Mouse (Mus musculus): ENCODE results near the gene Arpp19. TPM values are rescaled to one million over a fixed set of nuclear protein-coding genes. Genes with fewer than 3 reads are reported as not detected.

The Arpp19 gene
- total RNA-seq, 2 experiments from 2014 or later, result 31.5 to 75.5 TPM

DNA sequence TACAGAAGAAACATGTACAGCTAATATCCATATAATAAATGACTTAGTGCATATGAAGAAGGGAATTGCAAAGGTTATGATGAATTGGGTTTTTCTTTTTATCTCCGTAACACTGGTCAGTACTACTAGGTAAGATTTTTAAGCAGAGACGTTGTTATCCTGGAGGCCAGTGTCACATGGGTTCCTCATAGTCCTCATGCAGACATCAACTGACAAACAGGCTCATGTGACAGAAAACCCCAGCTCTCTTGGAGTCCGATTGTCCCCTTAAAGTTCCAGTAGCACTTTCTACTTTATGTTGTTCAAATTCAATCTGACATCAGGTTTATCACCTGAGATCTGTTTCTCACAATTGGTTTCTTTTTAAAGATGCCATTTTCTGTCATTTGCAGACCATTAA, 51.9 kb downstream of the Arpp19 start:
- ATAC-seq (replicated peaks; ENCODE audit: low FRiP score, poor library complexity, severe bottlenecking), result no peak

DNA sequence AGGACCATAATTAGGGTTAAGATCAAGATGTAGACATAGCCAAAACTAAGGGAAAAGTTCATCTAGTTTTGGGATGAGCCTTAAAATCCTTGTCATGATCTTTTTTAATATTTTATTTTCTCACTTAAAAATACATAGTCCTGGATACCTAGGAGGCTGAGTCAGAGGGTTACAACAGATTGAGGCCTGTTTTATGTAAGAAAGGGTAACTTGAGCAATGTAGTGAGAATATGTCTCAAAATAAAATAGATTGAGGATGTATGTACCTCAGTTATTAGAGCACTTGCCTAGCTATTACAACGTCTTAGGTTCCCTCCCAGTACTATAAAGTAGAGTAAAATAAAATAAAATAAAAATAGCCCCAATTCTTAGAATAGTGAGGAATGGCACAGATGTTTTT, 54.7 kb downstream of the Arpp19 start:
- no peak for ATAC-seq (replicated peaks; ENCODE audit: low FRiP score, poor library complexity, severe bottlenecking)

DNA sequence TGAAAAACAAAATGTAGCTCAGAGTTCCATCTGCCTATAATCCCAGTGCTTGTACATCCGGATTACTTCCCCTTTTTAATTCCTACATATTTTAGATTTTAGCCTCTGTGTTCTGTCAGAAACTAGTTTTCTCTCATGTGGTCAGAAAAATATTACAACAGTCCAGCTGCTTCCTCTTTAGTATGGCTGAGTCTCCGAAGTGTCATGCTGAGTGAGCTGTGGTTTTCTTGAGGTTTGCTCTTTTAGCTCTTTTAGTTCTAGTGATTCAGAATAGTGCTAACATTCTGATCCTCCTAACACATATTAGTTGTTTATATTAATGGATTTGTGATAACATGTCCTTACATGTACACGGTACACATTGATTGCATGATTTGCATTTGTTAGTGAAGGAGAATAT, 57.3 kb downstream of the Arpp19 start:
- ATAC-seq (replicated peaks; ENCODE audit: low FRiP score, poor library complexity, severe bottlenecking), result no peak

DNA sequence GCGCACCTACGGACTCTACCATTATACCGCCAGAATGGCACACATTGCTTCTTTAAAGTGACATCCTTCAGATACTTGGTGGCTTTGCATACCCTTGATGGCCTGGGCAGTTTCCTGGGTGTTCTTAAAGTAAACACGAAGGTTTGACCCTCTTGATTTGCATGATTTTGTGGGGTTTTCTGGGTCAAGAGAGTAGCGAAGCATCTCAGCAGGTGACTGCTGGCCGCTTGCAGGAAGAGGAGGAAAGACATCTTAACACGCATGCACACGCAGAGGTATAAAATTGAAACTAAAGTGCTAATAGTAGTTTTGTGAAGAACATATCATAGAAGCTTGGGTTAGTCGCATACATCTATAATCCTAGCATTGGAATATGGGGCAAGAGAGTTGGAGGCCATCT, 61.5 kb downstream of the Arpp19 start:
- no peak for ATAC-seq (replicated peaks; ENCODE audit: low FRiP score, poor library complexity, severe bottlenecking)

DNA sequence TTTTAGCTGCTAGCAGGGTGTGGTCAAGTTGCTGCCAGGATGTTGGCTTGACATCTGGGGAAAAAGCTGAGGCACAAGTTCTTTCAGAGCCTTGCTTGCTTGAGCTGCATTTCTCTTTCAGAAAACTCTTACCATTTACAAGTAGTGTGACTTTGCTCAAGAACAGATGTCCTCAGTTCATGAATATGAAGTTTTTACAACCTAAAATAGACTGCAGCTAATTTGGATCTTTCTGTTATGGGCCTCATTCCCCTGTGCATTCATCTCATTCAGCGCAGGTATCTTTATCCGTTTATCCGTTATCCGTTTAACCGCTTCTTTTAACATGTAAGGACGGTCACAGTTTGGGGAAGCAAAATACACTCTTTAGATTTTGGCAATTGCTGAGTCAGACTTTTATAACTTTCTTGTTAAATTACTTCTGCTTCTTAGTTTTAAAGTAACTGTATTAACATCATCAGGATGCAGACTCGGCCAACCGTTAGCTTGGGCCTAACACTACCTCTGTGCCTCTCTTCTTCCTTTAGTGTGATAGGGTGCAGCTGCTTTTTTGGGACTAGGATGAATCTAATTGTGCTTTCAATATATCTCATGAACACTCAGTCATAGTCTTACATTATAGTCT, 62.9 kb downstream of the Arpp19 start:
- no peak for ATAC-seq (replicated peaks; ENCODE audit: low FRiP score, poor library complexity, severe bottlenecking)

DNA sequence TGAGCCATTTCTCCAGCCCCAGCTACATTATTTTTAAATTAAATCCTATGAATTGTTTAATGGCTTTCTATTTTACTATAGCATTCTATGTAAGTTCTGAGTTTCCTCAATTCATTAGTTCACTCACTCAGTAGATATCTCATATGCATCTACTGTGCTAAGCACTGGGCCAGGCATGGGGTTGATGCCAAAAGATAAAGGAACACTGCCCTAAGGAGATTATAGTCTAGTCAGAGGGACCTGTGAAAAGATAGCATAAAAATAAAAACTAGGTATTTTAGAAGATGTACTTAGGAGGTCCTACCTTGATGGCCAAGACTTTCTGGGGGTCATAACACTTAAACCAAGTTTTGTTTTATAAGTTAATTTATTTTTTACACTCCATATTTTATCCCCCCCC, 64.7 kb downstream of the Arpp19 start:
- no peak for ATAC-seq (replicated peaks; ENCODE audit: low FRiP score, poor library complexity, severe bottlenecking)

Other genes with a start within 250 kb of the Arpp19 start
- gene Onecut1, start 175.7 kb upstream of the Arpp19 start, total RNA-seq (2015; ENCODE audit: low replicate concordance), result not detected in 2 replicates
- not detected in 2 replicates for gene Onecut1, start 175.7 kb upstream of the Arpp19 start, total RNA-seq (2017; ENCODE audit: low replicate concordance)
- 4.6 and 4.7 TPM in 2 replicates for gene Fam214a, start 84.7 kb upstream of the Arpp19 start, total RNA-seq (2015; ENCODE audit: low replicate concordance)
- 1.0 and 2.3 TPM in 2 replicates for gene Fam214a, start 84.7 kb upstream of the Arpp19 start, total RNA-seq (2017; ENCODE audit: low replicate concordance)
- 9.4 and 15.5 TPM in 2 replicates for gene Myo5a, start 33.4 kb downstream of the Arpp19 start, total RNA-seq (2015; ENCODE audit: low replicate concordance)
- 12.2 and 19.0 TPM in 2 replicates for gene Myo5a, start 33.4 kb downstream of the Arpp19 start, total RNA-seq (2017; ENCODE audit: low replicate concordance)
- not detected in 2 replicates for gene Myo5c, start 194.4 kb downstream of the Arpp19 start, total RNA-seq (2015; ENCODE audit: low replicate concordance)
- not detected in 2 replicates for gene Myo5c, start 194.4 kb downstream of the Arpp19 start, total RNA-seq (2017; ENCODE audit: low replicate concordance)

Data from erythroid progenitor cell, adult 5-6 weeks (primary cell).